Mouse (Mus musculus) limb, embryonic 12.5 days (tissue): ENCODE measurements at regions not wholly inside any gene's neighbourhood (a gene's known extent, or its start where the extent isn't known, plus 50 kb on each side); places are given as distances from the start of the nearest gene placed in this dataset.

ENCODE experiments used
- ATAC-seq: fragments of 200-750 bp; cut with Nextera tagmentation; 2 replicates; pipeline ENCODE4 v1.8.0; 2017; ENCODE audit warnings: low read depth, moderate TSS enrichment; ENCODE audit not compliant: insufficient number of reproducible peaks, insufficient read depth, low FRiP score, low TSS enrichment
- H3K27ac ChIP-seq: fragments of 300-500 bp; sonication (generic); 2 replicates; pipeline ENCODE4 v1.5.1; 2016; ENCODE audit warnings: mild to moderate bottlenecking, moderate library complexity
- H3K27me3 ChIP-seq: fragments of 300-500 bp; sonication (generic); 2 replicates; pipeline ENCODE4 v1.6.1; 2016; ENCODE audit warnings: mild to moderate bottlenecking, moderate library complexity
- H3K36me3 ChIP-seq: fragments of 300-500 bp; sonication (generic); 2 replicates; pipeline ENCODE4 v1.6.1; 2016; ENCODE audit warnings: mild to moderate bottlenecking, moderate library complexity
- H3K4me1 ChIP-seq: fragments of 300-500 bp; sonication (generic); replicated peaks from 2 replicates; pipeline ENCODE4 v1.6.1; 2016
- H3K4me2 ChIP-seq: fragments of 300-500 bp; sonication (generic); 2 replicates; pipeline ENCODE4 v1.6.1; 2016; ENCODE audit warnings: mild to moderate bottlenecking, moderate library complexity
- H3K4me3 ChIP-seq: fragments of 300-500 bp; sonication (generic); replicated peaks from 2 replicates; pipeline ENCODE4 v1.5.1; 2016; ENCODE audit warnings: mild to moderate bottlenecking
- H3K9ac ChIP-seq: fragments of 300-500 bp; sonication (generic); replicated peaks from 2 replicates; pipeline ENCODE4 v1.6.1; 2016; ENCODE audit warnings: mild to moderate bottlenecking, moderate library complexity
- H3K9me3 ChIP-seq: fragments of 300-500 bp; sonication (generic); 2 replicates; pipeline ENCODE4 v1.6.1; 2016; ENCODE audit warnings: mild to moderate bottlenecking, moderate library complexity
- WGBS: fragments of 180-500 bp; shearing (Covaris S2); methylation state at CpG from one replicate; pipeline ENCODE4 v1.1.7; 2016; 5-methylcytosine and 5-hydroxymethylcytosine counted together

DNA sequence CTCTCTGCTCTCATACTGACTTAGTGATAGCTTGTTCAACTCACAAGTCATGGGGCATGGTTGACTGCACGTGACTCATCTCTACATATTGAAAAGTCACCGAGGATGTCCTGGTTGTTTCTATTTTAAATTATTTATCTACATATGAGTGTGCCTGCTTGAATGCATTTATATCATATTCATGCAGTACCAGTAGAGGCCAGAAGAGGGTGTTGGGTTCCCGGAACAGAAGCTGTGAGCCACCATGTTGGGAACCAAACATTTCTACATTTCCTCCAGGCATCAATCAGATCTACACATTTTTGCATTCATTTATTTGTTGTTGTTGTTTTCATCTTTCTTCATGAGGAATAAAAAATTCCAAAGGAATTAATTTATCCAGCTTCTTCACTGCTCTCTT is 214.6 kb upstream of the Tgfbr2 start:
- no peak overlapping the region for H3K4me3 ChIP-seq
- 91% methylated on average over 3 of the region's 3 CpGs for WGBS
- no peaks in the 10 kb centered on the region for H3K9me3 ChIP-seq
- H3K36me3 ChIP-seq, result no peaks in the 10 kb centered on the region
- no peak overlapping the region for H3K9ac ChIP-seq
- ATAC-seq, result no peak
- H3K27ac ChIP-seq, result no peak overlapping the region
- no peak overlapping the region for H3K4me2 ChIP-seq
- H3K4me1 ChIP-seq, result peaks cover 20% of the 10 kb centered on the region
- H3K27me3 ChIP-seq, result no peaks in the 10 kb centered on the region

DNA sequence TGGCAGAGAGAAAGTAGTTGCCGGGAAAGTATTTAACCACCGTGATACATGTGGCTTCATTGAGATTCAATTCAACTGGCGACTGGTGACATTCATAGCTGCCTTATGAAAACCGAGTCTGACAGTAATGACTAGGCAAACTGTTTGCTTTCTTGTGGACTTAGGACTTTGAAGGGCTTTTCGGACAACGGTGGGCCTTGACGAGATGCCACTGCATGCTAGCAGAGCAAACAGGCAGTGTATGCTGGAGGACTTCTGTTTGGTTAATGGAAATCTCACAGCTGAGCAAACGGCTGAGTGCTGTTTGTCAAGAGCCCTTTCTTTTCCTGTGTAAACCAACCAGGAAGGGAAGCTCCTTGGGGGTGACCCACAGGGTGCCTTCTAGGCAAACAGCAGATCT is 213.7 kb upstream of the Tgfbr2 start:
- 75% methylated on average over 8 of the region's 8 CpGs for WGBS
- peaks cover 29% of the 10 kb centered on the region for H3K4me1 ChIP-seq

DNA sequence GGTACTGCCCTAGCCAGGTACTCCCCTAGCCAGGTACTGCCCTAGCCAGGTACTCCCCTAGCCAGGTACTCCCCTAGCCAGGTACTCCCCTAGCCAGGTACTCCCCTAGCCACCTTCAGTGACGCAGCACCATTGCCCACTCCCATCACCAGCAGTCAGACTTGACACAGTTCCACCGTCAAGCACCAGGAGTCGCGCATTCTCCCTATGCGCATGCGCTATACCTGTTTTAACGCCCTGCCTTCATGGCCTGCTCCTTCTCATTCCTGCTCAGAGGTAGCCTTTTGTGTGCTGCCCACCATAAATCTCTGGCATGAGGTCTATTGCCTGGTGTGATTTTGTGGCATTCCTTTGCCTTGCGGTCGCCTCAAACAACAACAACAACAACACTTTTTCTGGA is 212.9 kb upstream of the Tgfbr2 start:
- Histone ChIP-seq H3K9me3 (no peaks in the 10 kb centered on the region), H3K4me1 (peaks cover 37% of the 10 kb centered on the region), H3K4me2 (no peak overlapping the region), H3K27me3 (no peaks in the 10 kb centered on the region), H3K4me3 (no peak overlapping the region), H3K9ac (no peak overlapping the region), H3K36me3 (no peaks in the 10 kb centered on the region), H3K27ac (no peak overlapping the region)
- no peak for ATAC-seq
- 93% methylated on average over 9 of the region's 9 CpGs for WGBS

More for the DNA sequence above, 213.7 kb upstream of the Tgfbr2 start:
- Histone ChIP-seq H3K4me3 (no peak overlapping the region), H3K27me3 (no peaks in the 10 kb centered on the region), H3K36me3 (no peaks in the 10 kb centered on the region), H3K27ac (peak overlapping the region; percentile 45; the same call in 1 of the 2 replicates), H3K9ac (no peak overlapping the region), H3K9me3 (no peaks in the 10 kb centered on the region), H3K4me2 (no peak overlapping the region)
- no peak for ATAC-seq

DNA sequence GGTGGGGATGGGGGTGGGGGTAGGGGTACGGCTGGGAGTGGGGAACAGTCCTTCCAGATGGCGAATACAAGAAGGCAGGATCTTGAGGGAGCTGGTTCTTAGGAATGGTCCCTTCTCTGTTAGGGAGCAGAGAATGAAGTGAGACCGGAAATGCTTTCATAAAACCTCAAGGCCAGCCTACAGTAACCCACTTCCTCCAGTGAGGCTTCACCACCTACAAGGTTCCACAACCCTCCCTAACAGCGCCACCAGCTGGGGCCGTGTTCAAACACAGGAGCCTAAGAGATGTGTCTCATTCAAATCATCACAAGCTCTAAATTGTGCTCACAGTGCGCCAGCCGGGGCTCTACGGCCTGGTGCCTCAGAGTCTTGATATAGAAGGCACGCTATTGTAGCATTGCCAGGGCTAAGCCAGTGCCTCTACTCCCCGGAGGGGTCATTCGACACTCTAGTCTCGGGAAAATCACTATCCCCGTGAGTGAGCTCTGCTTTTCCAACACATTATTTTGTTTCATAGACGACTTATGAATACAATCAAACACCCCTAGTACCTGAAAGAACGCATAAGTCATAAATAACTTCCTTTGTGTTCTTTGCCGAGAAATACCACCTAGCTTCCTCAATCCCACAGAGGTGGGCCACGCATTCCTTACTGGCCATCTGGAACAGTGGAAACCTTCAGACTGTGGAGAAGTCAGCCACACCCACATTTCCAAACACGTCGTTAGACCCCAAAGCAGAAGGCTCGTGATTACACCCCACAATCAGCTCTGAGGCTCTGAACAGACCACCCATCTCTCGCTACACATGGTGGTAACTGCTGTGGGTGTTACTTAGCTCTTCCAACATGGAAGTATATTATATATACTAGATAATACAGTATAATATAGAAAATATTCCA is 209.3 kb upstream of the Tgfbr2 start:
- Histone ChIP-seq H3K27me3 (no peaks in the 10 kb centered on the region), H3K9ac (no peak overlapping the region), H3K4me1 (peaks cover 41% of the 10 kb centered on the region), H3K9me3 (no peaks in the 10 kb centered on the region), H3K27ac (peak overlapping the region; percentile 99), H3K4me2 (peak overlapping the region; percentile 57), H3K36me3 (no peaks in the 10 kb centered on the region), H3K4me3 (peak overlapping the region; percentile 20)
- 30% methylated on average over 21 of the region's 21 CpGs for WGBS
- ATAC-seq, result peak; percentile 71

DNA sequence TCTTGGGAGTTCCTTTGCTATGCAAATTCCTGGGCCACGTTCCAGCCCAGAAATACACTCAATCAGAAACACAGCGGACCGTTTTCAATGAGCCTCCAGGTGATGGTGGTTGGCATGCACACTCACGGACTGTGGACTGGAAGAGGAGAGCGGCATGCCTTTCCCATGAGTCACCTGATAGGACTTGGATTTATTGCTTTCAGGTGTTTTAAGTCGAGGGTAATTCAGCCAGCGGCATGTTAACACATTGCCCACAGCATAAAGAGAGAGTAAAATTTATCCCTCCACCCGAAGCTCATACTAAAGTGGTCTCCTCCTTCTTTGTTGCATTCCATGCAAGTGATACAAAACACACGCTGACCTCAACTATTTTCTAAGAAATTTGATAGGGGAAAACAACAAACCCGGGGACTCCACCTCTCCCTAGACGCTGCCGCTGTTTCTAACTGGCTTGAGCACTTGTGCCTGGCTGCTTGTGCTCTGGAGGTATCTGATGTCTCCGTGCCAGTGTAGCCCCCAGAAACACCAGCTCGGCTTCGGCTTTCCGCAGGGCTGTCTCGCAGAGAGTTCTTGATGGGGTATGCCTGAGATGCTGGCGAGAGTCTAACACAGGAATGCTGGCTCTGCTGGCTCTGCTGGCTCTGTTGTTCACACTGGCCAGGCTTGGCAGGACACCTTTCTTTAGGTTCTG is 208.4 kb upstream of the Tgfbr2 start:
- 0 out of 2 replicates have a peak overlapping the region, but pooled peaks have one; percentile 40 for H3K9ac ChIP-seq
- no peaks in the 10 kb centered on the region for H3K36me3 ChIP-seq
- H3K27ac ChIP-seq, result peak overlapping the region; percentile 99
- 5% methylated on average over 18 of the region's 18 CpGs for WGBS
- H3K4me3 ChIP-seq, result peak overlapping the region; percentile 20
- H3K4me2 ChIP-seq, result peak overlapping the region; percentile 57
- H3K4me1 ChIP-seq, result peaks cover 36% of the 10 kb centered on the region
- peak; percentile 87 for ATAC-seq
- H3K9me3 ChIP-seq, result no peaks in the 10 kb centered on the region
- H3K27me3 ChIP-seq, result no peaks in the 10 kb centered on the region

DNA sequence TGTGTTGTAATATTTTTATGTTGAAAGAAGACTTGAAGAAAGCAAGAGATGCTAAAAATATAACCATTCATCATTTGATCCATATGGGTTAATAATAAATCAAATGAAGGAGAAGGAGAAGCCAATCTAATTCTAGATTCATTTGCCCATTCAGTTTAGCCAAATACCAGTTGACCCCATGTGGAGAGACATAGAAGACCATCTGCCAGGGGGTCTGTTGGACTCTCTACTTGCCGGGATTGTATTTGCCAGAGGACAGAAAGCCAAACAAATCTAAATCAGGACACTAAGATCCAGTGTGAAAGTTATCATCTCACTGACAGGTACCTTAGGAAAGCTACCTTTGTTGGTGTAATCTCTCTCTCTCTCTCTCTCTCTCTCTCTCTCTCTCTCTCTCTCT is 202.5 kb upstream of the Tgfbr2 start:
- no peaks in the 10 kb centered on the region for H3K9me3 ChIP-seq
- WGBS, result 74% methylated on average over 1 of the region's 1 CpGs
- H3K27ac ChIP-seq, result no peak overlapping the region
- H3K36me3 ChIP-seq, result no peaks in the 10 kb centered on the region
- no peak overlapping the region for H3K4me2 ChIP-seq
- H3K4me1 ChIP-seq, result peaks cover 20% of the 10 kb centered on the region
- no peak for ATAC-seq
- H3K27me3 ChIP-seq, result no peaks in the 10 kb centered on the region
- no peak overlapping the region for H3K9ac ChIP-seq
- no peak overlapping the region for H3K4me3 ChIP-seq

DNA sequence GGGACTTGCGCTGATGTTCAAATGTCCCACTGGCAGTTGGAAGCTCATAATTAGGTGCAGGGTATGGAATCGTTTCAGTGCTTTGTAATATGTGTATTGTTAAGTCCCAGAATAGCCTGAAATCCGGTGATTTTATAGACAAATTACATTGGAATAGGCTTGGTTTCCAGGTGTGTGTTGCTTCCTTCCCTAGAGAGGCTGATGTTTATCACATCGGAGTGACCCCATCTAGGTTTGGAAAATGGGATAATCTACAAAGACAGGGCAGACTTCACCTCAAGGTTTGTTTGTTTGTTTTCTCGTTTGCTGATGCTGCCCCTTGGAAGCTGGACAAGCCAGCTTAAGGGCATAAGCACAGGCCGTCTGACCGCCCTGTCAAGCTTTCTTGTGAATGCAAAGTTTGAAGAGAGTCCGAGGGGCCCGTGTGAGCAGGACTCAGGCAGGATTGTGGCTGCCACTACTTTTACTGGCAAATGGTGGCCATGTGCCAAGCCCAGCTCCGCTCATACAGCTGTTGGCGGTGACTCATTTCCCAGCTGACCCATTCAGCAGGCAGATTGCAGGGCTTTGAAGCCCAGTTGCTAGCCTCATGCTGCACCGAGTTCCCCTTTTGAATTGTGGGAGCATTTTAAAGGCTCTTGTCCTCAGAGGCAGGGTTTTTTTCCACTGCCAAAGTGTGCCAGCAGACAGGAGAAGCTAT is 200.6 kb upstream of the Tgfbr2 start:
- Histone ChIP-seq H3K36me3 (no peaks in the 10 kb centered on the region), H3K27me3 (no peaks in the 10 kb centered on the region), H3K4me1 (peaks cover 19% of the 10 kb centered on the region), H3K9me3 (no peaks in the 10 kb centered on the region), H3K4me2 (no peak overlapping the region; the same call in 1 of the 2 replicates), H3K9ac (no peak overlapping the region), H3K4me3 (no peak overlapping the region), H3K27ac (peak overlapping the region; percentile 82)
- WGBS, result 50% methylated on average over 12 of the region's 12 CpGs
- peak; percentile 83 for ATAC-seq

DNA sequence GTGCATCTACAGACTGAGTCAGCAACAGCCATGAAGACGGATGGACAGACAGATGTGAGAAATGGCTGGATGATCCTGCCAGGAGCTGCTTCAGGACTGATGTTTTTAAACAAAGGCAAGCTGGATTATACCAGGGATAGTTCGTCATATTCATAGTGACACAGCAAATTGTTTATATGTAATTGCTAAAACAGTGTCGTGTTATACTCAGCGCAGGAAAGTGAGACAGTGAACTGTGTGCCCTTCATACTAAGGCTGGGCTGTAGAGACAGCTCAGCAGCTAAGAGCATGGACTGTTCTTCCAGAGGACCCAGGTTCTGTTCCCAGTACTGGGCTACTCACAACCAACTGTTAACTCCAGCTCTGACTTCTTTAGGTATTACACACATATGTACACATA is 199.2 kb upstream of the Tgfbr2 start:
- Histone ChIP-seq H3K9me3 (no peaks in the 10 kb centered on the region), H3K4me2 (no peak overlapping the region), H3K36me3 (no peaks in the 10 kb centered on the region), H3K4me3 (no peak overlapping the region), H3K4me1 (peaks cover 19% of the 10 kb centered on the region), H3K27ac (no peak overlapping the region), H3K27me3 (no peaks in the 10 kb centered on the region), H3K9ac (no peak overlapping the region)
- 92% methylated on average over 4 of the region's 4 CpGs for WGBS
- ATAC-seq, result no peak

DNA sequence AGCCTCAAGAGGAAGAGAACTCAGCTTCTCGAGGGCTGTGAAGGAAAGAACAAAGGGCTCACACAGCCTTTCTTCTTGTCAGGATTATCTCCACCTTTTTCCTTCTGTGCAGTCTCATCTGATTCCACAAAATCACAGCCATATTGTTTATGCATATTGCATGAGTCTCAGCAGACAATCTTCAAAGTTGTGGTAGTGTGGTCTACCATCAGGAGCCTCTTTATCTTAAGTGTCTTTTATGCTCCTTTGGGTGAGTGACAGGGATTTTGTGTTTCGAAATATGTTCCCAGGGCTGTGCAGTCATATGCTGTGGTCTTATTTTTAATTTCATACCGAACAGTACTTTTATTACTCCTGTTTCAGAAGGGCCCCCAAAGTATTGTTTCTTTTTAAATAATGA is 198.2 kb upstream of the Tgfbr2 start:
- peaks cover 25% of the 10 kb centered on the region for H3K4me1 ChIP-seq
- H3K27ac ChIP-seq, result no peak overlapping the region
- H3K4me3 ChIP-seq, result no peak overlapping the region
- H3K36me3 ChIP-seq, result no peaks in the 10 kb centered on the region
- H3K9me3 ChIP-seq, result no peaks in the 10 kb centered on the region
- no peak overlapping the region for H3K9ac ChIP-seq
- no peaks in the 10 kb centered on the region for H3K27me3 ChIP-seq
- no peak overlapping the region for H3K4me2 ChIP-seq
- WGBS, result 79% methylated on average over 3 of the region's 3 CpGs
- no peak for ATAC-seq

DNA sequence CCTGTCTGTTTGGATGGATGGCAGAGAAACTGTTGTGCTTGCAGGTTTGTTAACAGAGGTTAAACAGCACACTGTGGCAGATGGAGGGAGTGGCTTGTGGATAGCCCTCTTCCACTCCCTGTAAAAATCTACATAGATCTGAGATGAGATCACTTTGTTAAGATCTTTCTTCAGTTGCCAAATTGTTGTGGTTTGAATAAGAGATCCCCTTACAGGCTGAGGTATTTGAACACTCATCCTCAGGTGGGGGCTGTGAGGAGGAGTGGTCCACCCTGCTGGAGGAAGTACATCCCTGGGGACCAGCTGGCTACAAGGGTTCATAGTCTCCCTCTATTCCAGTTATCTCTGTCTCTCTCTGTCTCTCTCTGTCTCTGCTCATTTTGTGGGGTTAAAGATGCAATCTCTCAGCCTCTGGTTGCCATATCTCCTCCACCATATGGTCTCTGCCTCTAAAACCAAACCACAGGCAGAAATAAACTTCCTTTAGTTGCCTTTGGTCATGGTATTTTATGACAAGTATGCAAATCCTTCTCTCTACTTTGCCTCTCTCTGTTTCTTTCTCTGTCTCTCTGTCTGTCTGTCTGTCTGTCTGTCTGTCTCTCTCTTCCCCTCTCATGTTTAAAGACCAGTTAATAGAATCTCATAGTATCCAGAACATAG is 194.0 kb upstream of the Tgfbr2 start:
- no peak overlapping the region for H3K9ac ChIP-seq
- H3K36me3 ChIP-seq, result no peaks in the 10 kb centered on the region
- H3K4me2 ChIP-seq, result no peak overlapping the region
- no peaks in the 10 kb centered on the region for H3K27me3 ChIP-seq
- no peaks in the 10 kb centered on the region for H3K9me3 ChIP-seq
- no peak for ATAC-seq
- peaks cover 6% of the 10 kb centered on the region; the same call in 1 of the 2 replicates for H3K4me1 ChIP-seq
- no peak overlapping the region for H3K27ac ChIP-seq
- H3K4me3 ChIP-seq, result no peak overlapping the region

DNA sequence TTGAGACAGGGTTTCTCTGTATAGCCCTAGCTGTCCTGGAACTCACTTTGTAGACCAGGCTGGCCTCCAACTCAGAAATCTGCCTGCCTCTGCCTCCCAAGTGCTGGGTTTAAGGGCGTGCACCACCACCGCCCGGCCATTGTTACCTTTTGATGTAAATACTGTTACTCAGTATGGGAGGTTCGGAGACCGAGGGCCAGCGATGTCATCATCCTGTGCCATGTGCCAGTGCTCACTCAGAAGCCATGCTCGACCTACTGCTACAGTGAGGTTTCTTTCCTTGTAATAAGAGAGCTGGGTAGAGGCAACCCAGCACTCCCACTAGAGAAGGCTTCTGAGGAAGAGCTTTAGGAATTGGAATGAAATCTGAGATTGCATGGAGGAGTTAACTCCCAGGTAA is 191.6 kb upstream of the Tgfbr2 start:
- Histone ChIP-seq H3K4me1 (peaks cover 6% of the 10 kb centered on the region; the same call in 1 of the 2 replicates), H3K27ac (no peak overlapping the region), H3K9ac (no peak overlapping the region), H3K36me3 (no peaks in the 10 kb centered on the region), H3K9me3 (peaks cover 7% of the 10 kb centered on the region), H3K4me2 (no peak overlapping the region), H3K4me3 (no peak overlapping the region), H3K27me3 (no peaks in the 10 kb centered on the region)
- WGBS, result 92% methylated on average over 7 of the region's 7 CpGs
- no peak for ATAC-seq
